Mouse (Mus musculus) erythroblast, embryonic 14.5 days (primary cell): ENCODE results near the gene Ppm1g. TPM values are rescaled to one million over a fixed set of nuclear protein-coding genes. Genes with fewer than 3 reads are reported as not detected.

Source experiments
- H3K27me3 ChIP-seq: 2 replicates; pipeline ENCODE4 v1.6.1; 2012; ENCODE audit warnings: inconsistent platforms; ENCODE audit not compliant: control insufficient read depth
- H3K36me3 ChIP-seq: 2 replicates; pipeline ENCODE4 v1.6.1; 2012; ENCODE audit warnings: mild to moderate bottlenecking, inconsistent platforms; ENCODE audit not compliant: control insufficient read depth
- H3K4me1 ChIP-seq: 2 replicates; pipeline ENCODE4 v1.6.1; 2012; ENCODE audit warnings: inconsistent platforms; ENCODE audit not compliant: control insufficient read depth
- H3K4me3 ChIP-seq: replicated peaks from 2 replicates; pipeline ENCODE3; 2012; ENCODE audit warnings: moderate library complexity, mild to moderate bottlenecking, inconsistent platforms
- H3K9me3 ChIP-seq: 2 replicates; pipeline ENCODE4 v1.6.1; 2012; ENCODE audit warnings: low read length, inconsistent platforms, mixed read lengths; ENCODE audit not compliant: control insufficient read depth
- GATA1 ChIP-seq: IDR thresholded peaks from 2 replicates; pipeline ENCODE4 v1.6.1; 2012; ENCODE audit warnings: low read length, inconsistent platforms, mixed read lengths
- TAL1 ChIP-seq: IDR thresholded peaks from 3 replicates; pipeline ENCODE4 v1.6.1; 2012; ENCODE audit warnings: low read length, inconsistent platforms, mixed read lengths
- polyA plus RNA-seq: library from polyadenylated mRNA; stranded (reverse); fragments of >175 nt; gene quantifications from 2 replicates; pipeline ENCODE4 v1.2.3, GENCODE M21; 2012

Gene Ppm1g
- polyA plus RNA-seq, 1 experiment: 31.4 TPM

- H3K4me1 ChIP-seq: peaks cover 21% of the 10 kb centered on the region
- TF ChIP-seq TAL1 (no peak), GATA1 (no peak)
- no peaks in the 10 kb centered on the region for H3K9me3 ChIP-seq
- H3K36me3 ChIP-seq: peaks cover 67% of the 10 kb centered on the region
- no peaks in the 10 kb centered on the region for H3K27me3 ChIP-seq
- H3K4me3 ChIP-seq: no peak overlapping the region
Measured at GRCm38 (mm10) chr5:31252795-31253545, 32.5 kb upstream of the Ppm1g start.

- TF ChIP-seq GATA1 (no peak), TAL1 (no peak)
- peak overlapping the region; percentile 64 for H3K4me3 ChIP-seq
- peaks cover 21% of the 10 kb centered on the region for H3K4me1 ChIP-seq
- no peaks in the 10 kb centered on the region for H3K9me3 ChIP-seq
- peaks cover 75% of the 10 kb centered on the region for H3K36me3 ChIP-seq
- H3K27me3 ChIP-seq: no peaks in the 10 kb centered on the region
Measured at GRCm38 (mm10) chr5:31252151-31252550, 31.7 kb upstream of the Ppm1g start.

DNA sequence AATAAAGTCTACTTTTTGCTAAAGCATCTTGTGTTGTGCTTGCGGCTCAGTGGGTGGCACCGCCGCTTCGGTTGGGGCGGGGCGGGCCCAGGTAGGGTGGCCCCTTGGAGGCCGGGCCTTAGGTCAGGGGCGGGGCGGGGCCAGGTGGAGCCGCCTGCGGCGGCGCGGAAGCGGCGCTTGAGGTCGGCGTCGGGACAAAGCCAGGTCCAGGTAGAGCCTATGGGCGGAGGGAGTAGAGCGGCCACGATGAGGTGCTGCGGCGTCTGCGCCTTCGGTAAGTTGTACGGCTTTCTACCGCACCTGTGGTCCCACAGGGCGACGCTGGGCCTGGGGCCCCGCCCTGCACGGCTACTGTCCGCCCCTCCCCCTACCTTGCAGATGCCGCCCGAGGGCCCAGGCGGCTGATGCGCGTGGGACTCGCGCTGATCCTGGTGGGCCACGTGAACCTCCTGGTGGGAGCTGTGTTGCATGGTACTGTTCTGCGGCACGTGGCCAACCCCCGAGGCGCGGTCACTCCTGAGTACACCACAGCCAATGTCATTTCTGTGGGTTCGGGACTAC lies 31.1 kb upstream of the Ppm1g start, which contains the start of gene Krtcap3:
Krtcap3 (plus strand) TSS at position 151 of the 561 bp plus-strand sequence.
- Histone ChIP-seq H3K36me3 (peaks cover 80% of the 10 kb centered on the region), H3K4me1 (peaks cover 21% of the 10 kb centered on the region), H3K4me3 (peak within 1 kb of the TSS; percentile 64), H3K9me3 (no peaks in the 10 kb centered on the region), H3K27me3 (no peaks in the 10 kb centered on the region)
- no peak for TF ChIP-seq GATA1
- TF ChIP-seq TAL1: no peak

DNA sequence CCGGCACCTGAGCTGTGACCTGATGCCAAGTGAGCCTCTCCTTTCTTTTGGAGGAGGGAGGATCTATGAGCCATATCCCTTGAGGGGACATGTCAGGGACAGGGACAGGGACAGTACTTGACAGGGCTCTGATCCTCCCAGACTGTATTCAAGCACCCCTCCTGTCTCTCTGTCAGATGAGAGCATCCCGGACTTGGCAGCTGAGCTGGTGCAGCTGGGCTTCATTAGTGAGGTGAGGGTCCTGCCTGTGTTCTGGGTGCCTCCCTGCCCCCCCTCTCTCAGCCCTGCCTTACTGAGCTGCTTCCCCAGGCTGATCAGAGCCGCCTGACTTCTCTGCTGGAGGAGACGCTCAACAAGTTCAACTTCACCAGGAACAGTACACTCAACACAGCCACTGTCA lies 30.2 kb upstream of the Ppm1g start:
- peaks cover 89% of the 10 kb centered on the region for H3K36me3 ChIP-seq

GRCm38 (mm10) chr5:31242191-31242590 lies 21.7 kb upstream of the Ppm1g start:
- TF ChIP-seq GATA1: no peak
- TF ChIP-seq TAL1: no peak
- Histone ChIP-seq H3K4me3 (peak overlapping the region; percentile 94), H3K36me3 (peaks cover 37% of the 10 kb centered on the region), H3K9me3 (no peaks in the 10 kb centered on the region), H3K27me3 (peaks cover under 1% of the 10 kb centered on the region; the same call in 1 of the 2 replicates), H3K4me1 (peaks cover 29% of the 10 kb centered on the region)

More for the DNA sequence above, 30.2 kb upstream of the Ppm1g start:
- Histone ChIP-seq H3K9me3 (no peaks in the 10 kb centered on the region), H3K27me3 (no peaks in the 10 kb centered on the region), H3K4me3 (no peak overlapping the region), H3K4me1 (peaks cover 21% of the 10 kb centered on the region)
- TF ChIP-seq TAL1 (no peak), GATA1 (no peak)

GRCm38 (mm10) chr5:31241522-31242034 lies 21.1 kb upstream of the Ppm1g start:
- TF ChIP-seq TAL1 (no peak), GATA1 (no peak)
- peaks cover 31% of the 10 kb centered on the region for H3K36me3 ChIP-seq
- H3K4me1 ChIP-seq: peaks cover 29% of the 10 kb centered on the region
- peaks cover 2% of the 10 kb centered on the region; the same call in 1 of the 2 replicates for H3K27me3 ChIP-seq
- peak overlapping the region; percentile 94 for H3K4me3 ChIP-seq
- no peaks in the 10 kb centered on the region for H3K9me3 ChIP-seq

DNA sequence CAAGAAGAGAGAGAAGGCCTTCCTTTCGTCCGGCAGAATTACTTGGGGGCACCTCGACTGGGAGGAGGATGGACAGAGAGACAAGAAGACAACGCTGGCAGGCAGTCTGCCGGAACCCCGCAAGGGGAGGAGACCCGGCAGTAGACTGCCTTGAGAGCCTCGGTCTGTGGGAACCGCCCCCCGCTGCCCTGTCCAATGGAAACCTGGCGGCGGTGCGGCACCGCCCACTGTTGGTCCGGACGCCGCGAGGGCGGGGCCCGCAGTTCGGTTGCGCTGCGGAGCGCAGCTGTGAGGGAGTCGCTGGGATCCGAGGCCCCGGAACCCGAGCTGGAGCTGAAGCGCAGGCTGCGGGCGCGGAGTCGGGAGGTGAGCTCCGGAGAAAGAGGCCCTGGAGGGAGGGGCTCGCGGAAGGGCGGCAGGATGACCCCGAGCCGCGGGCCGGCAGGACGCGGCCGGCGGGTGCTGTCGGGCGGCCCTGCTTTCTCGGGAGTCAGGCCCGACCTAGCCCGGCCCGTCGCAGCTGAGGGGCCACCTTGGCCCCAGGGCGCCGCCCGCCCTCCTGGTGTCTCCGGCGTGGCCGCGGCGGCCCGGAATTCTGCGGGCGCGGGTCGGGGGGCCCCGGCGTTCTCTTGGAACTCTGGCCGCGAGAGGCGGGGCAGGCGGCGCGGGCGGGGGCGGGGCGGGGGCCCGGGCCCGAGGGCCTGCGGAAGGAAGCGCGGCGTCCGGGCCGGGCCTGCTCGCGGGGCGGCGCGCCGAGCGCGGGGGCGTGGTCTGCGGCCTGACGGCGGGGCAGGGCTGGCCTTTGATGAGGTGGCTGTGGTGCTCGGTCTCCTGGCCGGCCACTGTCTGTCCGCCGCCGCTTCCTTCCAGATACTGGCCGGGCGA lies 20.4 kb upstream of the Ppm1g start, which contains the start of the genes Nrbp1 and Gm9970:
Nrbp1 (plus strand) TSS at position 228 of the 885 bp plus-strand sequence.
Gm9970 (minus strand) TSS at position 596 of the 885 bp plus-strand sequence.
- TF ChIP-seq TAL1 (no peak), GATA1 (no peak)
- peaks cover 24% of the 10 kb centered on the region for H3K36me3 ChIP-seq
- peaks cover 29% of the 10 kb centered on the region for H3K4me1 ChIP-seq
- peak within 1 kb of the TSS; percentile 94 for H3K4me3 ChIP-seq
- H3K9me3 ChIP-seq: no peaks in the 10 kb centered on the region
- H3K27me3 ChIP-seq: peaks cover 5% of the 10 kb centered on the region

- no peaks in the 10 kb centered on the region for H3K9me3 ChIP-seq
- H3K4me1 ChIP-seq: peaks cover 4% of the 10 kb centered on the region
- 0 out of 2 replicates have a peak, but pooled peaks cover 2% of the 10 kb centered on the region for H3K27me3 ChIP-seq
- no peak overlapping the region for H3K4me3 ChIP-seq
- no peaks in the 10 kb centered on the region for H3K36me3 ChIP-seq
- TF ChIP-seq TAL1: no peak
Measured at GRCm38 (mm10) chr5:31226641-31227040, 6.2 kb upstream of the Ppm1g start.
